ENCODE assay signal across 1 mouse cellular context in genomic region chr4:115821431-115821830, GRCm38 (mm10).
TF ChIP-seq lines count a peak whose summit lies in the region.

No protein-coding gene starts in this region.

TF ChIP-seq in MEL, 35 proteins besides CTCF, POLR2A, EP300 and RAD21:
- TF ChIP-seq MYB (IDR thresholded peaks at IDR 0.05; ENCODE audit: low read depth, low read length): no peak
